9 mouse cellular contexts compared by ENCODE assay signal in the genomic region with DNA sequence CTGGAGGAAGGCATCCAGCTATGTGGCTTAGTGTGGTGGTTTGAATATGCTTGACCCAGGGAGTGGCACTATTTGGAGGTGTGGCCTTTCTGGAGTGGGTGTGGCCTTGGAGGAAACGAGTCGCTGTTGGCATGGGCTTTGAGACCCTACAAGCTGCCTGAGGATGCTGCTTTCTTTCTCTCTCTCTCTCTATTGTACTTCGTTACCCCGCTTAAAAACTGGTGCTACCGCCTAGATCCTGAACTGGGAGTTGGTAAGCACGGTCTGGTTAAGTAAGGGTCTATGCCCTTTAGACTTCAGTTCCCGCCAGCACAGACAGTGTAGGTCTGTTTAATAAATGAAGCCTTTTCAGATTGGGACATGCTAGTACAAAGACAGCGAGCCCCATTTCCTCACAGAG. TPM values are rescaled to one million over a fixed set of nuclear protein-coding genes. Genes with fewer than 3 reads are reported as not detected.
DNase-seq lines count a peak whose midpoint lies in the region; ATAC-seq and TF ChIP-seq lines count a peak whose summit lies in the region.
"Had no signal": no experiment of that assay in that cellular context is flagged by ENCODE, and none has a peak within 500 bp of the region (broad histone marks: within the 10 kb centered on the region; RNA-seq: fewer than 3 reads in every experiment).

No protein-coding gene starts in this region.

- H3K4me1 ChIP-seq in CH12.LX (ENCODE audit: control insufficient read depth in 1 of 2, insufficient read depth in 2 of 2), result no peaks in the 10 kb centered on the region; a peak in 1 of 4 replicates
- peaks cover 6% of the 10 kb centered on the region; the same call in 1 of the 2 replicates for H3K4me1 ChIP-seq in forebrain, embryonic 14.5 days (ENCODE audit: control insufficient read depth, insufficient read depth, low read length)
- peaks cover 9% of the 10 kb centered on the region for H3K4me1 ChIP-seq in liver, embryonic 12.5 days

- ATAC-seq in cerebellum, adult (ENCODE audit: insufficient number of reproducible peaks, low FRiP score, low TSS enrichment), result no peak
- ATAC-seq in forebrain, embryonic 14.5 days, result peak; percentile 4; the same call in 1 of the 2 replicates
- 0 out of 2 replicates have a peak, but pooled peaks have one; percentile 10 for ATAC-seq in liver, embryonic 12.5 days

- H3K27ac ChIP-seq in CH12.LX (ENCODE audit: insufficient read depth, low read depth), result no peak overlapping the region
- H3K27ac ChIP-seq in forebrain, embryonic 14.5 days (ENCODE audit: low read depth, low read length), result no peak overlapping the region
- no peak overlapping the region for H3K27ac ChIP-seq in liver, embryonic 12.5 days

- H3K79me2 ChIP-seq in CH12.LX (replicated peaks; ENCODE audit: control insufficient read depth, extremely low read depth, insufficient read depth, poor library complexity, severe bottlenecking), result no peaks in the 10 kb centered on the region

- H3K9ac ChIP-seq in CH12.LX (ENCODE audit: insufficient read depth, low read depth), result no peak overlapping the region
- H3K9ac ChIP-seq in forebrain, embryonic 14.5 days (ENCODE audit: low read length), result no peak overlapping the region; the same call in 1 of the 2 replicates
- no peak overlapping the region for H3K9ac ChIP-seq in liver, embryonic 12.5 days

- no peak for TF ChIP-seq RAD21 in CH12.LX (IDR thresholded peaks at IDR 0.05; ENCODE audit: low read depth, low read length)

- no peak for TF ChIP-seq POLR2A in CH12.LX (IDR thresholded peaks at IDR 0.05; ENCODE audit: low read depth, low read length)

- H3K36me3 ChIP-seq in CH12.LX (replicated peaks in 1 of 2; ENCODE audit: control insufficient read depth in 1 of 2, insufficient read depth in 1 of 2, low read length in 1 of 2), result peaks cover 0 to 12% of the 10 kb centered on the region in 2 experiments
- H3K36me3 ChIP-seq in forebrain, embryonic 14.5 days (ENCODE audit: control insufficient read depth, insufficient read depth, low read length), result peaks cover 7% of the 10 kb centered on the region
- peaks cover 6% of the 10 kb centered on the region; the same call in 1 of the 2 replicates for H3K36me3 ChIP-seq in liver, embryonic 12.5 days

- no peaks in the 10 kb centered on the region for H3K27me3 ChIP-seq in CH12.LX (replicated peaks)
- H3K27me3 ChIP-seq in forebrain, embryonic 14.5 days (replicated peaks; ENCODE audit: control insufficient read depth, insufficient read depth, low read length), result no peaks in the 10 kb centered on the region
- peaks cover 10% of the 10 kb centered on the region; the same call in 1 of the 2 replicates for H3K27me3 ChIP-seq in liver, embryonic 12.5 days (replicated peaks)

- TF ChIP-seq EP300 in CH12.LX (IDR thresholded peaks at IDR 0.05; ENCODE audit: low read length), result no peak

- no peak for TF ChIP-seq CTCF in CH12.LX (conservative IDR thresholded peaks at IDR 0.05 in 1 of 2, IDR thresholded peaks at IDR 0.05 in 1 of 2; ENCODE audit: low read depth in 2 of 2, low read length in 2 of 2)

- peak overlapping the region in 1 of 3 experiments; percentile 10 for H3K4me3 ChIP-seq in CH12.LX (replicated peaks in 1 of 3; ENCODE audit: low read depth in 2 of 3, low read length in 2 of 3, poor library complexity in 1 of 3)
- H3K4me3 ChIP-seq in forebrain, embryonic 14.5 days (ENCODE audit: low read depth, low read length), result no peak overlapping the region
- peak overlapping the region; percentile 57; the same call in 1 of the 2 replicates for H3K4me3 ChIP-seq in liver, embryonic 12.5 days

- dilution Hi-C loops in CH12.LX (cut with MboI; ENCODE audit: extremely low pct_ligation_motif_present, extremely low pct_unique_long_range_greater_than_20kb, low sequenced_read_pairs), result no loop called here

- in situ Hi-C loops in CH12.LX (cut with MboI; ENCODE audit: low pct_ligation_motif_present, low pct_unique_long_range_greater_than_20kb, low sequenced_read_pairs), result no loop called here

- H3K9me3 ChIP-seq in CH12.LX (replicated peaks; ENCODE audit: low read length), result peaks cover 6% of the 10 kb centered on the region
- H3K9me3 ChIP-seq in forebrain, embryonic 14.5 days (replicated peaks; ENCODE audit: control insufficient read depth, low read length), result no peaks in the 10 kb centered on the region
- peaks cover 6% of the 10 kb centered on the region; the same call in 1 of the 2 replicates for H3K9me3 ChIP-seq in liver, embryonic 12.5 days (replicated peaks)

- DNase-seq in cerebellum, adult 8-10 months, result peak; percentile 12
- no peak for DNase-seq in CH12.LX (ENCODE audit: extremely low read depth)
- peak; percentile 10 for DNase-seq in forebrain, embryonic 14.5 days (ENCODE audit: low spot score)
- no peak for DNase-seq in urinary bladder, postnatal 25 days (ENCODE audit: low spot score)
- no peak for DNase-seq in layer of hippocampus, adult 18-20 months (ENCODE audit: low spot score in 2 of 2)
- DNase-seq in adipocyte (ENCODE audit: low spot score), result no peak

- 64% methylated on average over 8 of the region's 8 CpGs for WGBS in forebrain, embryonic 14.5 days
- 70% methylated on average over 8 of the region's 8 CpGs for WGBS in liver, embryonic 12.5 days (ENCODE audit: insufficient replicate concordance)

- H3K4me2 ChIP-seq in CH12.LX (ENCODE audit: insufficient read depth, low read depth, poor library complexity, severe bottlenecking), result peak overlapping the region; percentile 60; the same call in 1 of the 2 replicates
- H3K4me2 ChIP-seq in forebrain, embryonic 14.5 days (ENCODE audit: low read length), result peak overlapping the region; percentile 82
- H3K4me2 ChIP-seq in liver, embryonic 12.5 days, result peak overlapping the region; percentile 76

TF ChIP-seq in CH12.LX, 34 proteins besides CTCF, POLR2A, EP300 and RAD21:
- TF ChIP-seq ETS1 (conservative IDR thresholded peaks at IDR 0.05; ENCODE audit: low read depth, low read length) (no peak), IRF4 (IDR thresholded peaks at IDR 0.05; ENCODE audit: low read depth, low read length) (no peak), HCFC1 (IDR thresholded peaks at IDR 0.05; ENCODE audit: low read depth, low read length) (no peak), E2F4 (IDR thresholded peaks at IDR 0.05; ENCODE audit: insufficient replicate concordance, low read depth, low read length) (no peak), SIN3A (IDR thresholded peaks at IDR 0.05; ENCODE audit: low read length) (no peak), JUN (IDR thresholded peaks at IDR 0.05; ENCODE audit: insufficient read depth, low read depth, low read length) (no peak), SMC3 (IDR thresholded peaks at IDR 0.05; ENCODE audit: low read depth, low read length) (no peak), USF2 (conservative IDR thresholded peaks at IDR 0.05; ENCODE audit: low read depth, low read length) (no peak), CHD2 (IDR thresholded peaks at IDR 0.05; ENCODE audit: low read length) (no peak), MEF2A (IDR thresholded peaks at IDR 0.05; ENCODE audit: borderline replicate concordance, low read depth, low read length) (no peak), JUND (conservative IDR thresholded peaks at IDR 0.05; ENCODE audit: low read depth, low read length) (no peak)

RNA-seq across cellular contexts. Expression of a gene that starts 0.7 kb away (rescaled TPM):
- 0.17 and 0.29 TPM in 2 replicates for total RNA-seq in CH12.LX (2012; rRNA removed)
- 0.15 and 0.22 TPM in 2 replicates for total RNA-seq in CH12.LX (2014; rRNA removed)
- polyA plus RNA-seq in CH12.LX (2012; ENCODE audit: insufficient read length, low read depth), result 0.19 and 0.23 TPM in 2 replicates
- 1.5 and 1.6 TPM in 2 replicates for polyA plus RNA-seq in forebrain, embryonic 14.5 days (2014; fragmentation: Nextera tagmentation; extraction: Ambion mirVana)
- 1.8 TPM in 2 replicates for polyA plus RNA-seq in liver, embryonic 12.5 days (2016; fragmentation: Nextera tagmentation; extraction: Ambion mirVana)
- total RNA-seq in layer of hippocampus, adult 18-20 months (2021), result 1 to 10 TPM; 2.7 to 2.8 TPM

RNA-seq across cellular contexts. Expression of a gene that starts 34.2 kb away (rescaled TPM):
- total RNA-seq in CH12.LX (2012; rRNA removed) (264 and 359 TPM in 2 replicates), CH12.LX (2014; rRNA removed) (662 and 708 TPM in 2 replicates)
- polyA plus RNA-seq in CH12.LX (2012; ENCODE audit: insufficient read length, low read depth), result 407 and 523 TPM in 2 replicates
- 323 and 355 TPM in 2 replicates for polyA plus RNA-seq in forebrain, embryonic 14.5 days (2014; fragmentation: Nextera tagmentation; extraction: Ambion mirVana)
- polyA plus RNA-seq in liver, embryonic 12.5 days (2016; fragmentation: Nextera tagmentation; extraction: Ambion mirVana), result 211 and 216 TPM in 2 replicates
- total RNA-seq in layer of hippocampus, adult 18-20 months (2021), result 100 to 1,000 TPM; 120 to 123 TPM

RNA-seq across cellular contexts. Expression of a gene that starts 34.4 kb away (rescaled TPM):
- total RNA-seq in CH12.LX (2012; rRNA removed) (0.25 TPM in 1 of 2 replicates, not detected in the other), CH12.LX (2014; rRNA removed) (0.47 TPM in 1 of 2 replicates, not detected in the other)
- 0.44 TPM in 1 of 2 replicates, not detected in the other for polyA plus RNA-seq in CH12.LX (2012; ENCODE audit: insufficient read length, low read depth)
- 0.80 and 1.7 TPM in 2 replicates for polyA plus RNA-seq in forebrain, embryonic 14.5 days (2014; fragmentation: Nextera tagmentation; extraction: Ambion mirVana)
- polyA plus RNA-seq in liver, embryonic 12.5 days (2016; fragmentation: Nextera tagmentation; extraction: Ambion mirVana), result 0.48 and 0.61 TPM in 2 replicates
- total RNA-seq in layer of hippocampus, adult 18-20 months (2021), result not detected
- total RNA-seq: neutrophil, adult 5-6 weeks had no signal

RNA-seq across cellular contexts. Expression of a gene that starts 52.8 kb away (rescaled TPM):
- total RNA-seq in CH12.LX (2012; rRNA removed) (15.0 and 15.7 TPM in 2 replicates), CH12.LX (2014; rRNA removed) (33.7 and 37.6 TPM in 2 replicates)
- 35.5 and 39.8 TPM in 2 replicates for polyA plus RNA-seq in CH12.LX (2012; ENCODE audit: insufficient read length, low read depth)
- polyA plus RNA-seq in forebrain, embryonic 14.5 days (2014; fragmentation: Nextera tagmentation; extraction: Ambion mirVana), result 51.6 and 62.2 TPM in 2 replicates
- 17.9 and 18.2 TPM in 2 replicates for polyA plus RNA-seq in liver, embryonic 12.5 days (2016; fragmentation: Nextera tagmentation; extraction: Ambion mirVana)
- 10 to 100 TPM; 49.0 to 49.3 TPM for total RNA-seq in layer of hippocampus, adult 18-20 months (2021)

Comparison
In these comparisons a context has a peak if more than half of its experiments do, and no peak if none do; other contexts are left out.
1. DNase-seq: peak in cerebellum, adult 8-10 months (single experiment) and forebrain, embryonic 14.5 days (single experiment); none in CH12.LX (single experiment), urinary bladder, postnatal 25 days (single experiment), layer of hippocampus, adult 18-20 months (0 of 2) and adipocyte (single experiment).
2. Peak in every context shown above with its lines, with median percentiles within 50 percentile points of each other: H3K4me2 ChIP-seq.